Mouse (Mus musculus) right cerebral cortex, postnatal 14 days (tissue): ENCODE results near the gene Sorcs2.

Experiments used
- DNase-seq: peaks from one replicate; pipeline ENCODE4 v3.0.0; 2022

Sorcs2 gene

DNA sequence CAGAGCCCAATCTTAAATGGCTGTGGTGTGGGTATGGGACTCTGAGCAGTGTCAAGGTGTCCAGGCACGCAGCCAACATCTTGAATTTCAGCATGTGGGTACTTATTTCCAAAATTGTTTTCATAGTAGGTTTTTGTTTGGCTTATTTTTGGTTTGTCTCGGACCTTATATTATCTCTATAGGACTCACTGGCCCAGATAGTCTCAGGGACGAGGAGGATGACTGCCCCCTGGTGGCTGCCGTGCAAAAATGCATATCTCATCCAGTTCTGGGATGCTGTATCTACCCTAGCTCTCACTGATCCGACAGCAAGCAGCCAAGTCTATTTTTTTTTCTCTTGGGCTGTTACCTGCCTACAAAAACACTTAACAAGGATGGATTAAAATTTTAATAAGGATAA, 422.3 kb downstream of the Sorcs2 start:
- DNase-seq, result peak; percentile 60

DNA sequence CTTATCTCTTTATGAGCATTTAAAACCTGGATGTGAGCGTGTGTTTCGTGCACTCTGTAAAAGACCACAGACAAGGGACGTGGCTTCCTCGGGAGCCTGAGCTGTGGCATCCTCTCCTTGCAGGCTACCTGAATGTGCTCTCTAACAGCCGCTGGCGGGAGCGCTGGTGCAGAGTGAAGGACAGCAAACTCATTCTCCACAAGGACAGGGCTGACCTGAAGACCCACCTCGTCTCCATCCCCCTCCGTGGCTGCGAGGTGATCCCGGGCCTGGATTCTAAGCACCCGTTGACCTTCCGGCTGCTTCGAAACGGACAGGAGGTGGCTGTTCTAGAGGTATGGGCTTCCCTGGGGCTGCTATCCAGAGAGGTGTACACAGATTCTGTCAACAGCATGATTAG, 423.7 kb downstream of the Sorcs2 start:
- no peak for DNase-seq

DNA sequence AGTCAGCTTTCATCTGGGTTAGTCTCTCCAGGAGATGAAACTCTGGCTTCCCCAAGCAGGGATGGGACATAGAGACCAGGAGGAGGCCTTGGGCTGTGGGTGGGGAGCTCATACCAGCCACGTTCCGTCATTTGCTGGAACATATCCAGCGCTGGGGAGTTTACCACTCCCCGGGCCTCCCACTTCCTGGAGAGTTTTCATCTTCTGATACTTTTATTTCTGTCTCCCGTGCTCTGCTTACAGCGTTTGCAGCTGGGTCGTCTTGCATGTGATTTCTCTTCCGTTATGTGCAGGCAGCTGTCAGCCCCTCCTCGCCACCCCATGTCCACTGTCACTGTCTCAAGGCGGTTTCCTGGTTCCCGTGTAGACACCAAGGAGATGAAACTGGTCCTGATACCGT, 424.1 kb downstream of the Sorcs2 start:
- DNase-seq, result peak; percentile 54

DNA sequence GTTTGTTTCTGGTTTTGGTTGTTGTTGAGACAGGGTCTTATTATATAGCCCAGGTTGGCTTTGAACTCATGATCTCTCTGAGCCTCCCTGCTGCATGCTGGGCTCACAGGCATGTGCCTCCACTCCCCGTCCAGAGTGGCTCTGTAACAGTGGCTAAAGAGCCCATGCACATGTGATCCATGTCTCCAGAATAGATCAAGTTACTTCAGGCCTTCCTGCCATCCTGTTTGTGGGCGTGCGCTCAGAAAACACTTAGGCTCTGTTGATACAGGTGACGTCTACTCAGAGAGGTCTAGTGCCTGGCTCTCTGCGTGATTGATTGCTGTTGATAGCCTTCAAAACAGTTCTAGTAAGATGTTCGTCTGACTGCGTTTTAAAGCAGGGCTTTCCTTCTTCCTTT, 425.2 kb downstream of the Sorcs2 start:
- no peak for DNase-seq

DNA sequence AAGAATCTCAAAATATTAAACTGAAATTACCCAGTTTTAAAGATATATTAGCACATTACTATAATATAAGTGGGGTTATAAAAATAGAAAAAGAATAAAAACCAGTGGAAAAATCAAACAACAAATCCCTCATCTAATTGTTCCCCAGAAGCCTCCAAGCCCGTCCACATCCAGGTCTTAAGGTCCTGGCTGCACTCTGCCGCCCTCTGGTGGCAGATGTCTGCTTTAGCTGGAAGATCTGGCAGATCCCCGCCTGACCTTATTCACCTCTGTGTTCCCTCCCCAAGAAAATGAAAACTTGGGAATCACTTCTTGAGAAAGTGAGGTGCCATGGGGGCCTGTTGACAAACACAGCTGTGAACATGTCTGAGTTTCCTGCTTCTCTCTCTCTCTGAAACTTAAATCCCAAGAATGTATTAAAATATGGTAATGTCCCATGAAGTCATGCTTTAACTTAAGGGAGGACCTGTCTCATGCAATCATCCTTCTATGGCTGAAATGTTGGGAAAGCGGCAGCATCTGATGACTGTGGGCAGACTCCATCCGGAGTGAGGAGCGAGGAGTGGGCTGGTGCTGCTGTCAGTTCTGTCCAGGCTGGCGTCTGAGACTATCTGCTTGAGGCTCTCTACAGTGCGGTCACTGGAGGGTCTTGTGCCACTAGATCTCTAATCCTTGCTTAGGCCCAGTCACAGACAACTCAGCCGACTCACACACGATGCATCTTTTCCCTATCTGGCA, 425.9 kb downstream of the Sorcs2 start:
- peak; percentile 72 for DNase-seq

- peak; percentile 34 for DNase-seq
Measured at GRCm38 (mm10) chr5:35970380-35971105, 427.4 kb downstream of the Sorcs2 start.

DNA sequence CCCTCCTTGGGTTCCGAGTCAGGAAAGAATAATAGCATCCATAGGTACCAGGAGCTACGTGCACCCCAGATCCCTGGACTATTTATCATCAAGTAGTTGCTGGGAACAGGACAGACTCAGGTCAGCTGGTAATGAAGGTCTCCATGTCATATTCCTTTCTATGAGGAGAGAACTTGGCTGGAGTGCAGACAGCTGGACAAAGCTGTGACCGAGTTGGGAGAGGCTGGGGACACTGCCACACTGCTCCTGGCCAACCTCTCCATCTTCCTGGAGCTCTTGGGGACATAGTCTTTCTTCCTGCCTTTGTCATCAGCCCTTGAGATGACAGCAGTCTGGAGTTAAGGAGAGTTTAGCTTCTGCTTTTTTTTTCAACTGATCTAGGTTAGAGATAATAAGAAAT, 428.1 kb downstream of the Sorcs2 start:
- no peak for DNase-seq
